Mouse (Mus musculus) cerebellum, postnatal 25 days (tissue): Measurements from ENCODE around the gene Tmem191c.
"Not testable (repeated sequence)": the region's sequence is repeated elsewhere in the genome, so short reads cannot be mapped to it uniquely, and the experiment has no call there.

ENCODE experiments used
- DNase-seq, 2 experiments: peaks; one replicate each; pipeline ENCODE4 v3.0.0; 2021; ENCODE audit warnings: mixed read lengths in 2 of 2

Tmem191c gene

GRCm38 (mm10) chr16:17275721-17276120 is at the start of gene Tmem191c:
TSS of gene Tmem191c (plus strand) at chr16:17276077.
- no peak for DNase-seq

- DNase-seq: no peak
Observed at GRCm38 (mm10) chr16:17226496-17226895, 49.4 kb upstream of the Tmem191c start.

GRCm38 (mm10) chr16:17231523-17231922 is 44.4 kb upstream of the Tmem191c start:
- DNase-seq: not testable (repeated sequence)

DNA sequence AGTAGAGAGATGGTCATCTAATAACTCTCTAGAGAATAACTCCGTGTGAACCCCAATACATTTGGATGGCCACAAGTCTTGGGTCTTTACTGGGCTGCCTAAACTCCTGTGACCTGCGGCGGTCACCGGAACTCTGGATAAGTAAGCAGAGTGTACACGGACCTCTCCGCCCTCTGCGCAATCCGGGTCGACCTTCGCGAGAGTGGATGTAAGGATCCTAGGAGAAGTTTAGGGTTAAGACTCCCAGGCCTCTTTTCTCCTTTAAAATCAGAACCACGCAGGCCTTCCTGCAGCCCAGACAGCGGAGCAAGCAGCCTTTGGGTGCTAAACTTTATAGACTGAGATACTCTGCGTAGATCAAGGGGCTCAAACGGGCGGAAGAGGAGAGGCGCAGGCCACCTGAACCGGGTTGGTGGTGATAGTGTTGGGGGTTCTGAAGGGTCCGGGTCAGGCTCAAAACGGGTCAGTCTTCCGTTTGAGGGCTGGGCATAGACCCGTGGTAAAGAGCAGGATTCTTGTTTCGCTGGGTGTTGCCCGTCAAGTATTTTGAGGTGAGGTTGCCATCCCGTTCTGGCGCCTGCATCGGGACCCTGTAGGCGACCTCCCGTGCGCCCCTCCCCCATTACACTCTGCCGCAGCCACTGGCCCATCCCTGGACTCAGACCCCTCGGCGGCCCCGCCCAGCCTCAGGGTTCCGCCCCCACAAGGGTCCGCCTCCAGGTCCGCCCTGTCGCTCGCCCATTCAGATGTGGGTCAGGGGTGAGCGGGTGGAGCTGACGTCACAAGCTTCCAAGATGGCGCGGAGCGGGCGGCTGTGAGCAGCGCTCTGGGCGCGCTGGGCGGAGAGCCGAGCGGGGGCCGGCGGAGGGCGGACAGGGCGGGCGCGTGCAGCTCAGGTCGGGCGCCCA is 42.8 kb upstream of the Tmem191c start, which contains the start of gene Hic2:
TSS of gene Hic2 (plus strand) at position 779 of the 908 bp plus-strand sequence.
- peak; percentile 90 to 94 for DNase-seq

DNA sequence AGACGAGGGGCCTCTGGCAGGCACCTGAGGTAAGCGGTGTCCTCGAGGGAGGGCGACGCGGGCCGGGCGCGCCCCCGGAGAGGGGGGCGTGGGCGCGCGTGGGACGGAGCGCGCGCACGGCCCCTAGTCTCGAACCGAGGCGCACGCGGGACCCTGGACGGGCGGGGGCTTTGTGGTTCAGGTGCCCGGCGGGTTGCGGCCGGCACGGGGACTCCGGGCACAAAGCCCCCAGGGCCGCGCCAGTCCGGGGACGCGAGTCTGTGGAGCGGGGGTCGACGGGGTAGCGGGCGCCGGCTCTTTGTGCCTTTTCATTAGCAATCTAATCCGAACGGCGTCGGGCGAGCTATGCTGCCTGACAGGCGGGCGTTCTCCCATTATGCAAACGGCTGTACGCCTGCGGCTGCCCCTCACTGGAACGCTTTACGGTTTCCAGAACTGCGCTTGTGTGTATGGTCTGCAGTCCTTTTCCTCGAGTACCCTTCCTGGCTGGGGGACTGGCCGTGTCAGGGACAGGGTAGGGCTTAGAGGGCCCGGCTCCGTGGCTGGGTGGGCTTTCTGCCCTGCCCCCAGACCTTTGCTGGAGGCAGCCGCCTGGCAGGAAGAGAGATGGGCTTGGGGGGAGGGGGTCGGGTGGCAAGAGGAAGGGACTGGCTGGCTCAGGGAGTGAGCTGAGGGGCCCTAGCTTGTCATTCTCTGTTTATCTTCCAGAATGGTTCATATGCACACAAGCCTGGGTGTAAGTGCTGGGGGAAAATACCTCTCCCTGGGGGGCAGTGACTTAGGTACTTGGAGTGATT is 42.0 kb upstream of the Tmem191c start:
- DNase-seq: peak in 1 of 2 experiments; percentile 50

- DNase-seq: peak; percentile 54 to 73
Observed at GRCm38 (mm10) chr16:17234499-17234895, 41.4 kb upstream of the Tmem191c start.

DNA sequence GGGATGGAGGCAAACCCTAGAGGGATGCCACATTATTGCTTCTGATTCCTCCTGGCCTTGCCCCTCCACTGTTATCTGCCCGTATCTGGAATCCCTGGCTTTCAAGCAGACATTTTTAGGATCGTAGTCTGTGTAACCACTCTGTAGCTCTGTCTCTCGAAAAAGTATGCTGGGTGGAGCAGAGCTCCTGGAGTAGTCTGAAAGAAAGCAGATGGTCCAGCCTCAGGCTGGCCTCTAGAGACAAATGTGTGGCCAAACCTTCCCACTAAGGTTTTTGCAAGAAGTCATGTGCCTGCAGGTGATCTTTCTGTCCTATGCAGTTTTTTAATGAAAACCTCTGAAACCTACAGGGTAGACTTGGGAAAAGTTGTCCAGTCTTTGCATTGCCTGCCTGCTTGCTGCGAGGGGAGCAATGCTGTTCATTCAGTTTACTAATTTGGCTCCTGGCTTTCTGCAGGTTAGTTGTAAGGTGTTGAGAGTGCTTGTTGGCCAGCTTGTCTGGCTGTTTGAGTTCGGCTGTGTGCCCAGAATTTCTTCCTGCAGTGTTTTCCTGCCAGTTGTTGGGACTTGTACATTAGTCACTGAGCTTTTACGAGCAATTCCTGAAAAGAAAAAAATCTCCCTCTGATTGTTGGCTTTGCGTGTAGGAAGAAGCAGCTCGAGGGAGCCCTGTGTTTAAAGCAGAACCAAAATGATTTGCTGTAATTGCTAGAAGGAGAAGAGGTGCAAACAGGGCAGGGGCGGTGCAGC is 40.8 kb upstream of the Tmem191c start:
- DNase-seq: peak; percentile 42 to 52

DNA sequence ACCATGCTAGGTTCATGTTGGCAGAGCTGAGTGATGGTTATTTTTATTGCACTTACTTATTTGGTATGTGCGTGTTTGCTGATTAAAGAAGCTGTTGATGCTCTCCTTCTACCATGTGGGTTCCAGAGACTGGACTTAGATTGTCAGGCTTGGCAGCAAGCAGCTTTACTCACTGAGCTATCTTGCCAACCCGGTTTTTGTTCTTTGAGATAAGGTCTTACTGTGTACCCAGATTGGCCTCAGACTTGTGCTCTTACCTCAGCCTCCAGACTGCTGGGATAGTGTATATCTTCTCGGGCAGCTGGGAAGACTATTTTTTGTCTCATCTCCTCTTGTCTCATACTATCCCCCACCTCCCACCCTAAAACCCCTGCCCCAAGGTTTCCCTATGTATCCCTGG is 38.2 kb upstream of the Tmem191c start:
- no peak for DNase-seq

DNA sequence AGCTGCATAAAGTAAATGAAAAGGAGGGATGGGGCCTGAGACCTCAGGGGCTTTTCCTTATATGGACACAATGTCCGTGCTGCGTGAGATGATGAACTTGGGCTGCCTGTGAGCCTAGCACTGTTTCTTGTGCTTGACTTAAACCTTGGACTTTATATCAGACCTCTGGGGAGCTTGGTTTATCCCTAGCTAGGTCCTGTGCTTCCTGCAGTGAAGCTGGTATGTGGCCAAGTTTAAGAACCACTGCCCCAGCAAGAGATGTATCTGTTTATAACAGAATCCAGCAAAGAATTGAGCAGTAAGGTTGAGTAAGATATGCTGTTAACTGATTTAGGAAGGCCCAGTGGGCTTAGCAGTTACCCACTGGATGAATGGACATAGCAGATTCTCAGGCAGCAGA is 36.5 kb upstream of the Tmem191c start:
- DNase-seq: no peak

DNA sequence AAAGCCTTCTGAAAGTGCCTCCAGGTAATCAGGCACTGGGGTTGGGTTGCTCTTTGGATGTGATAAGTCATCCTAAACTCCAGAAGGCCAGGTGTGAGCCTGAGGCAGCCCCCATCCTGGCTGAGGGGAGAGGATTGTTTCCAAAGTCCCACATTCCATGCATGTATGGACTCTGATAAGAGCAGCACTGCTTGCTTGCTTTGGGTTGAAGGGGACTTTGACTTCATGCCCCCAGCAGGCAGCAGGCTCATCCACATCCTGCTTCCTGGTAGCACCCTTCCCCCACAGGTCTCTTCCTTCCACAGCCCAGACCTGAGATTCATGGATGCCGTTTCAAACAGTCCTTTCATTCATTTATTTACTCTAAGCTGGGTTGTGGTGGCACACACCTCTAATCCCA is 32.1 kb upstream of the Tmem191c start:
- no peak for DNase-seq

DNA sequence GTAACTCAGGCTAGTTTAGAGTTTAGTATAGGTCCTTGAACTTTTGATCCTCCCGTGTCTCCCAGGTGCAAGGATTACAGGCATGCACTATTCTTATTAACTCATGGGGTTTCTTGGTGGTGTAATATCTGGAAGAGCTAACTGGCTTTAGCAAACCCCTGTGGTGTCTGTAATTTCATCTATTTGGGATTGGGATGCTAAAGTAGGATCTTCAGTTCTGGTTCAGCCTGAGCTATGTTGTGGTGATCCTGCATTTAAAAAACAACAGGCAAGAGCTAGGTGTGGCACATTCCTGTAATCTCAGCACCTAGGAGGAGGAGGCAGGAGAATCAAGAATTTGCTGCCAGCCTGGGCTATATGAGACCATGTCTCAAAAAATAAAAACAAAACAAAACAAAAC is 30.9 kb upstream of the Tmem191c start:
- no peak for DNase-seq

GRCm38 (mm10) chr16:17247727-17248126 is 28.1 kb upstream of the Tmem191c start:
- DNase-seq: peak; percentile 33 to 62

DNA sequence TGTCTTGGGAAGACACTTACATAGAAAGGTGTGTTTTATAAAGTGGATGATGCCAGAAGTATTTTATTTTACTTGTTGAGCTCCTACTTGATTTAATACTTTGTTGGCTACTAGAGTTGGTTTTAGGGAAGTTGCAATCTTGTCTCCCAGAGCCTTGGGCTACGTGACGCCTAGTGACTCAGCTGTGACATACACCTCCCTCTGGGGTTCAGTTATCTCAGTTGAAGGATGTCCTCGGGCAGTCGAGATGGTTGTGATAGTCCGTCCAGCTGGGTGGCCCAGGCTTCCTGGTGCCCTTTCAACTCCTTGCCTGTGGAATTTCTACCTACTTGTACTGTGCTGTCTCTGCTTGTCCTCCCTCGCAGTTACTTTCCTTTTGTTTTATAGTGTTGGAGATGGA is 26.7 kb upstream of the Tmem191c start:
- no peak for DNase-seq

DNA sequence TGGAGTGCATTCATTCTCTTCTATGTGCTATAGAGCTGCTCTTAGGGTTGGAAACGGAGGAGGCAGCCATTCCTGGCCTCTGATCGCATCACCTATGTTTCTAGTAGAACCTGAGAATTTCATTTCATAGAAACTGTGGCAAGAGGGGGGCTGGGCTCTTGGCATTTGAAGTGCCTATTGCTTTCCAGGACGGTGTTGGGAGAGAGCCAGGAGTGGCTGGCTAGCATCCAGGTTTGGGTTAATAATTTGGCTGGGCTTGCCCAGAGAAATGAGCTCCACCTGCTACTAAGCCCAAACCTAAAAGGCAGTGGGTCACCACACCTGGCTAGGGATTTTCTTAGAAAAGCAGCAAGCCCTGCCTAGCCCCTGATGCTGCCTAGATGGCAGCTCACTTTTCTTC is 24.3 kb upstream of the Tmem191c start:
- DNase-seq: peak; percentile 94 to 95

DNA sequence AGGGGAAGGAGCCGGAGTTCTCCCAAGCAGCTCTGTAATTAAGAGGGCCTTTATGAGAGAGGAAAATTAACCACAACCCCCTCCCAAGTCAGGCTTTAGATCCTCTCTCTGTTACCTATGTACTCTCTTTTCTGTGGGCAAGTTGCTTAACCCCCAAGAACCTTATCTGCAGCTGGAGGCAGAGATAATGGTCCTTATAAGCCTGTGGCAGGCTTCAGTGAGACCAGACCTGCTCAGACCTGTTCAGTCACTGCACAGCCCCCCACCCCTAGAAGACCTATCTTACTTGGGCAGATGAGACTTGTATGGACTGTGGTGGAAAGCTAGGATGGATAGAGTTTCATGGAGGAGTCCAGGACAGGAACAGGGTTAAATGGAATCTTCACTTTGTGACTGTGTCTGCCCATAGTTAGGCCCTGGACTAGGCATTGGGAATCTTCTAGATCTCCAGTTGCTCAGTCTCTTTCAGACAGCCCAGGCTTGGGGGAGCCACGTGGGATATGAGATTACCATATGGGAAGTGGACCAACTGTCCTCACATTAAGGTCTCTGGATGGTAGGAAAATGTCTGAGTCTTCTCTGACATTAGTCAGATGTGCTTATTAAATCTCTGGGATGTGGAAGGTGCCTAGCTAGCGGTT is 23.7 kb upstream of the Tmem191c start:
- no peak for DNase-seq

DNA sequence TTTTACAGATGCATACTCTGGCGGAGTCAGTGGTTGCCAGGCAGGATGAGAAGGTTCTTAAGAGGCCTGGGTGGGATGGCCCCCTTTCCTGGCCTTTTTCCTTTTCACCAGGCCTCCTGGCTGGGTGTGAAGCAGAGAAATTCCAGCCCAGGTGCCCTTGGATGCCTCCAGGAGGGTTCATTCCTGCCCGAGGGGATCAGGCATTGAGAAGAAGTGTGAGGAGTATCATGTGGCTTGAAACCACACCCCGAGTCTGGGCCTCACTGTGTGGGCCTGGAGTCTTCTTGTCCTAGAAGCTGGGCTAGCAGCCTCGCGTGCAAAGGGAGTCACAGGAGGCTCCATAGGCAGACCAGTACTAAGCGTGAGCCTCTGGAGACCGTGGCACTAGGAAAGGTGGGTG is 23.0 kb upstream of the Tmem191c start:
- DNase-seq: no peak

GRCm38 (mm10) chr16:17254005-17254597 is 21.8 kb upstream of the Tmem191c start:
- no peak for DNase-seq

DNA sequence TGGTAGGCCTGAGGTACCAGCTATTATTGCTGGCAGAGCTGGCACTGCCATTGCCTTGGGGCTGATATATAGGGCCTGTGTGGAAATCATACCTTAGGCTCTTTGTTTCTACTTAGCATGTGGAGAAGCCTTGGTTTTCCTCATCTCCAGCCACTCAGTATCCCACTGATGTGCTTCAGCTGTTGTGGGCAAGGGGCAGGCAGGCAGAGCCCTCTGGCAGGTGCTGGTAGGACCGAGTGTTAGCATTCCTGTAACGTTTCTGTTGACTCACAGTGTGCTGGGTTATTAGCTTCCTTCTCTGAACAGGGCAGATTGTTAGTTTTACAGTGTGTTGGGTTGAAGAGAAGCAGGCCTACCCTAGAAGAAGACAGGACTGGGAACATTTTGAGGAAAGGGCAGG is 20.6 kb upstream of the Tmem191c start:
- DNase-seq: no peak

DNA sequence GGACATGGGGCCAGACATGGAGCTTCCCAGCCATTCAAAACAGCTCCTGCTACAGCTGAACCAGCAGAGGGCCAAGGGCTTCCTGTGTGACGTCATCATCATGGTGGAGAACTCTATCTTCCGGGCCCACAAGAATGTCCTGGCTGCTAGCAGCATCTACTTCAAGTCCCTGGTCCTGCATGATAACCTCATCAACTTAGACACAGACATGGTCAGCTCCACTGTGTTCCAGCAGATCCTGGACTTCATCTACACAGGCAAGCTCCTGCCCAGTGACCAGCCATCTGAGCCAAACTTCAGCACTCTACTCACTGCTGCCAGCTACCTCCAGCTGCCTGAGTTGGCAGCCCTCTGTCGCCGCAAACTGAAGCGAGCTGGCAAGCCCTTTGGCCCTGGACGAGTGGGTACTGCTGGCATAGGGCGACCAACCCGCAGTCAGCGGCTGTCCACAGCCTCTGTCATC is 18.5 kb upstream of the Tmem191c start:
- DNase-seq: no peak

DNA sequence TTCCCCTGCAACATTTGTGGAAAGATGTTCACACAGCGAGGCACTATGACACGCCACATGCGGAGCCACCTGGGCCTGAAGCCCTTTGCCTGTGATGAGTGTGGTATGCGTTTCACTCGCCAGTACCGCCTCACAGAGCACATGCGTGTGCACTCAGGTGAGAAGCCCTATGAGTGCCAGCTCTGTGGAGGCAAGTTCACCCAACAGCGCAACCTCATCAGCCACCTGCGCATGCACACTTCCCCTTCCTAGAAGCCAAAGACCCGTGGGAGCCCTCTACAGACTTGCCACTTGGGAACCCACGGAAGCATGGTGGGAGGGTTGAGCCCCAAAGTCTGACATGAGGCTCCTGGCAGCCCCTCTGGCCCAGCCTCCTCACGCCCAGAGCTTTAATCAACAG is 17.0 kb upstream of the Tmem191c start:
- no peak for DNase-seq

DNA sequence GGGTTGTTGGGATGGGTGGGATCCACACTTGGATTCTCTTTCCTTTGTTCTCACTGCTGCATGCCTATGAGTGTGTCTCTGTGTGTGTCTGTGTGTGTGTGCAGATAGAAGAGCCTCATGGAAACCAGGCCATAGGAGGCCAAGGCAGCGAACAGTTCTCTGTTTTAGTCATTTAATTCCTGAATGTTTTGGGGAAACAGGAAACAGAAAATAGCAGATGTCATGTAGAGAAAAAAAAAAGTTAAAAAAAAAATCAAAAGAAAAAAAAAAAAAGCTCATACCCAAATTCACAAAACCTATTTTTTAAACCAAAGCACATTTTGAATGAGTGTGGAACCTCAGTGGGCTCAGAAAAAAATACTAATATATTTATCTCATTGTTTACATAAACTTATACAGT is 14.5 kb upstream of the Tmem191c start:
- DNase-seq: no peak

DNA sequence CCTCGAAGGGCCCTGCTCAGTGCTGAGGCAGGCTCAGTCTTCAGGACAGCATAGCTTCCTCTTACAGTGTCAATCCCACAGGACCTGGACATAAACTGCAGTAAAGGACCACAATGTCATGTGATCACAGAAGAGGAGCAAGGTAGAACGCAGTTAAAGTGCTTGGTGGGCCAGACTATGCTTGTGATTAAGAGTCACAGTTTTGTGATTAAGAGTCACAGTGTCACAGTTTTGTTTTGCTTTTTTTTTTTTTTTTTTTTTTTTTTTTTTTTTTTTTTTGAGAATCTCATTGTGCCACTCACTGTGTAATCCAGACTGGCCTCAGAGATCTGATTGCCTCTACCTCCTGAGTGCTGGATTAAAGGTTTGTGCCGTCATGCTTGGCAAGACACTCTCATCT is 9.8 kb upstream of the Tmem191c start:
- DNase-seq: no peak
